Mouse (Mus musculus) layer of hippocampus, adult 9-10 months (tissue): ENCODE measurements at regions not wholly inside any gene's neighbourhood (a gene's known extent, or its start where the extent isn't known, plus 50 kb on each side); places are given as distances from the start of the nearest gene placed in this dataset.
"Not testable (repeated sequence)": the region's sequence is repeated elsewhere in the genome, so short reads cannot be mapped to it uniquely, and the experiment has no call there.

Experiments used
- DNase-seq: peaks from one replicate; pipeline ENCODE4 v3.0.0; 2022; ENCODE audit warnings: low spot score

- DNase-seq = no peak
Observed at GRCm38 (mm10) chr12:64137997-64138396, 336.5 kb downstream of the Fscb start.

GRCm38 (mm10) chr12:64116438-64116837 is 358.1 kb downstream of the Fscb start:
- DNase-seq = no peak

GRCm38 (mm10) chr12:64114476-64114875 is 360.0 kb downstream of the Fscb start:
- DNase-seq = no peak

GRCm38 (mm10) chr12:64104214-64104613 is 370.3 kb downstream of the Fscb start:
- peak; percentile 26 for DNase-seq

- no peak for DNase-seq
Observed at GRCm38 (mm10) chr12:64076789-64077188, 397.7 kb downstream of the Fscb start.

GRCm38 (mm10) chr12:64045528-64045927 is 429.0 kb downstream of the Fscb start:
- DNase-seq = peak; percentile 4

GRCm38 (mm10) chr12:64008631-64009030 is 465.9 kb downstream of the Fscb start:
- DNase-seq = not testable (repeated sequence)
